ENCODE assay signal across 10 mouse cellular contexts in the genomic region with DNA sequence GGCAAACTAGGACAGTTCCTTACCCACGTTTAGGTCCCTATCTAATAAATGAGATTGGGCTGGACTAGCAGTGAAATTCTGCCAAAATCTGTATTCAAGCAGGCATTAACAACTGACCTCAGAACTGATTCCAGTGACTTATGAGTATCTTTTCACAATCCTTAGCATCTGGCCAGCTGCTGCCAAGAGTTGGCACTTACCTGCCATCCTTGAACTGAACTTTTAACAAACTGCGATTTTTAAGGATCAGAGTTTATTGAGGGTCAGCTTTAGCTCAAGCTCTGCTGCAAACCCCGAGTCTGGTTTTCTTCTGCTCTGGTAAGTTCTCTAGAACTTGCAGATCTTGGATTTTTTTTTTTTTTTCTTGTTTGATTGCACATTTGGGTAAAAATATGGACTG. TPM values are rescaled to one million over a fixed set of nuclear protein-coding genes. Genes with fewer than 3 reads are reported as not detected.
DNase-seq lines count a peak whose midpoint lies in the region; ATAC-seq and TF ChIP-seq lines count a peak whose summit lies in the region.
"Had no signal": no experiment of that assay in that cellular context is flagged by ENCODE, and none has a peak within 500 bp of the region (broad histone marks: within the 10 kb centered on the region; RNA-seq: fewer than 3 reads in every experiment).

No protein-coding gene starts in this region.

- peak overlapping the region; percentile 68 for H3K4me2 ChIP-seq in intestine, embryonic 14.5 days (ENCODE audit: low read length)
- no peak overlapping the region for H3K4me2 ChIP-seq in intestine, embryonic 15.5 days (replicated peaks)
- H3K4me2 ChIP-seq in embryonic facial prominence, embryonic 11.5 days (ENCODE audit: low read depth, low read length) = no peak overlapping the region
- peak overlapping the region; percentile 58; the same call in 1 of the 2 replicates for H3K4me2 ChIP-seq in limb, embryonic 14.5 days (replicated peaks; ENCODE audit: low read depth, low read length, severe bottlenecking)

- intact Hi-C loops in left cerebral cortex, postnatal 4 days (cut with DNase I) = no loop called here

- H3K27me3 ChIP-seq in intestine, embryonic 14.5 days (replicated peaks; ENCODE audit: control insufficient read depth, insufficient read depth, low read length) = no peaks in the 10 kb centered on the region
- H3K27me3 ChIP-seq in intestine, embryonic 15.5 days (replicated peaks) = no peaks in the 10 kb centered on the region
- H3K27me3 ChIP-seq in ES-Bruce4 (ENCODE audit: control insufficient read depth, insufficient read depth, low read length, poor library complexity, severe bottlenecking) = no peaks in the 10 kb centered on the region
- no peaks in the 10 kb centered on the region for H3K27me3 ChIP-seq in embryonic facial prominence, embryonic 11.5 days (ENCODE audit: control insufficient read depth, insufficient read depth, low read length)
- no peaks in the 10 kb centered on the region for H3K27me3 ChIP-seq in limb, embryonic 14.5 days (ENCODE audit: control insufficient read depth, insufficient read depth, low read length)

- TF ChIP-seq CTCF in ES-Bruce4 (IDR thresholded peaks at IDR 0.05; ENCODE audit: low read depth, low read length) = no peak

- 0 out of 2 replicates have a peak overlapping the region, but pooled peaks have one; percentile 99 for H3K27ac ChIP-seq in intestine, embryonic 14.5 days (ENCODE audit: low read depth)
- H3K27ac ChIP-seq in intestine, embryonic 15.5 days = no peak overlapping the region
- H3K27ac ChIP-seq in ES-Bruce4 (ENCODE audit: insufficient read depth, low read length) = no peak overlapping the region
- peak overlapping the region; percentile 99; the same call in 1 of the 2 replicates for H3K27ac ChIP-seq in embryonic facial prominence, embryonic 11.5 days (replicated peaks; ENCODE audit: low read depth, low read length)
- peak overlapping the region; percentile 99; the same call in 1 of the 2 replicates for H3K27ac ChIP-seq in limb, embryonic 14.5 days (replicated peaks; ENCODE audit: low read depth, low read length)

- TF ChIP-seq EP300 in ES-Bruce4 (IDR thresholded peaks at IDR 0.05; ENCODE audit: insufficient read depth, low read depth, low read length) = no peak

- H3K4me3 ChIP-seq in intestine, embryonic 14.5 days (ENCODE audit: low read depth, low read length) = peak overlapping the region; percentile 85
- no peak overlapping the region for H3K4me3 ChIP-seq in intestine, embryonic 15.5 days (replicated peaks)
- H3K4me3 ChIP-seq in ES-Bruce4 (ENCODE audit: low read depth, low read length) = no peak overlapping the region
- H3K4me3 ChIP-seq in embryonic facial prominence, embryonic 11.5 days (ENCODE audit: low read depth, low read length) = no peak overlapping the region
- H3K4me3 ChIP-seq in limb, embryonic 14.5 days (replicated peaks; ENCODE audit: low read length) = peak overlapping the region; percentile 95; the same call in 1 of the 2 replicates

- no peak for DNase-seq in intestine, embryonic 14.5 days (ENCODE audit: low spot score)
- no peak for DNase-seq in embryonic facial prominence, embryonic 11.5 days (ENCODE audit: low spot score)
- DNase-seq in limb, embryonic 14.5 days (ENCODE audit: low spot score) = no peak
- no peak for DNase-seq in left cerebral cortex, postnatal 4 days
- no peak for DNase-seq in layer of hippocampus, postnatal 25 days (ENCODE audit: extremely low spot score in 1 of 2, low spot score in 1 of 2)
- DNase-seq in thymus, adult 18-20 months = no peak

- H3K9me3 ChIP-seq in intestine, embryonic 14.5 days (ENCODE audit: control insufficient read depth, low read length) = no peaks in the 10 kb centered on the region
- no peaks in the 10 kb centered on the region for H3K9me3 ChIP-seq in intestine, embryonic 15.5 days
- H3K9me3 ChIP-seq in ES-Bruce4 (replicated peaks; ENCODE audit: control insufficient read depth, insufficient read depth, low read length, poor library complexity, severe bottlenecking) = no peaks in the 10 kb centered on the region
- no peaks in the 10 kb centered on the region for H3K9me3 ChIP-seq in embryonic facial prominence, embryonic 11.5 days (replicated peaks; ENCODE audit: control insufficient read depth, low read length)
- no peaks in the 10 kb centered on the region for H3K9me3 ChIP-seq in limb, embryonic 14.5 days (ENCODE audit: control insufficient read depth, low read length)

- TF ChIP-seq POLR2A in ES-Bruce4 (IDR thresholded peaks at IDR 0.05; ENCODE audit: insufficient read depth, low read length) = no peak
- no peak for TF ChIP-seq POLR2A in limb, embryonic 14.5 days (IDR thresholded peaks at IDR 0.05; ENCODE audit: borderline replicate concordance, extremely low read depth, insufficient read depth, insufficient read length)

- 21% methylated on average over 3 of the region's 3 CpGs for WGBS in intestine, embryonic 14.5 days
- 36% methylated on average over 3 of the region's 3 CpGs for WGBS in intestine, embryonic 15.5 days
- WGBS in embryonic facial prominence, embryonic 11.5 days = 55% methylated on average over 3 of the region's 3 CpGs
- WGBS in limb, embryonic 14.5 days = 25% methylated on average over 3 of the region's 3 CpGs

- peak overlapping the region; percentile 98 for H3K9ac ChIP-seq in intestine, embryonic 14.5 days (ENCODE audit: low read length)
- H3K9ac ChIP-seq in intestine, embryonic 15.5 days = no peak overlapping the region
- H3K9ac ChIP-seq in ES-Bruce4 (ENCODE audit: low read depth, poor library complexity, severe bottlenecking) = peak overlapping the region; percentile 100; the same call in 1 of the 2 replicates
- H3K9ac ChIP-seq in embryonic facial prominence, embryonic 11.5 days (replicated peaks; ENCODE audit: low read length) = no peak overlapping the region
- H3K9ac ChIP-seq in limb, embryonic 14.5 days (ENCODE audit: low read depth, low read length, severe bottlenecking) = peak overlapping the region; percentile 98; the same call in 1 of the 2 replicates

- peaks cover 3% of the 10 kb centered on the region; the same call in 1 of the 2 replicates for H3K36me3 ChIP-seq in intestine, embryonic 14.5 days (ENCODE audit: control insufficient read depth, insufficient read depth, low read length)
- H3K36me3 ChIP-seq in intestine, embryonic 15.5 days = no peaks in the 10 kb centered on the region
- 0 out of 2 replicates have a peak, but pooled peaks cover 4% of the 10 kb centered on the region for H3K36me3 ChIP-seq in ES-Bruce4 (ENCODE audit: control insufficient read depth, insufficient read depth, low read length, poor library complexity, severe bottlenecking)
- H3K36me3 ChIP-seq in embryonic facial prominence, embryonic 11.5 days (replicated peaks; ENCODE audit: control insufficient read depth, insufficient read depth, low read depth, low read length) = no peaks in the 10 kb centered on the region
- H3K36me3 ChIP-seq in limb, embryonic 14.5 days (ENCODE audit: control insufficient read depth, insufficient read depth, low read length) = peaks cover 4% of the 10 kb centered on the region; the same call in 1 of the 2 replicates

- H3K4me1 ChIP-seq in intestine, embryonic 14.5 days (replicated peaks; ENCODE audit: control insufficient read depth, insufficient read depth, low read length) = peaks cover 13% of the 10 kb centered on the region
- H3K4me1 ChIP-seq in intestine, embryonic 15.5 days (replicated peaks) = peaks cover 2% of the 10 kb centered on the region; the same call in 1 of the 2 replicates
- no peaks in the 10 kb centered on the region for H3K4me1 ChIP-seq in ES-Bruce4 (ENCODE audit: control insufficient read depth, insufficient read depth, low read length)
- peaks cover 5% of the 10 kb centered on the region; the same call in 1 of the 2 replicates for H3K4me1 ChIP-seq in embryonic facial prominence, embryonic 11.5 days (ENCODE audit: control insufficient read depth, insufficient read depth, low read length)
- peaks cover 24% of the 10 kb centered on the region for H3K4me1 ChIP-seq in limb, embryonic 14.5 days (ENCODE audit: control insufficient read depth, insufficient read depth, low read length)

- ATAC-seq in intestine, embryonic 14.5 days (replicated peaks; ENCODE audit: low FRiP score, low TSS enrichment, low read depth) = no peak
- no peak for ATAC-seq in intestine, embryonic 15.5 days
- no peak for ATAC-seq in embryonic facial prominence, embryonic 11.5 days (replicated peaks; ENCODE audit: insufficient number of reproducible peaks, low FRiP score, low TSS enrichment, low read depth)
- ATAC-seq in limb, embryonic 14.5 days (ENCODE audit: low FRiP score, low read depth) = no peak

RNA-seq across cellular contexts. Expression of gene Cbfb, which starts 0.9 kb away (rescaled TPM):
- polyA plus RNA-seq in intestine, embryonic 14.5 days (2014; fragmentation: Nextera tagmentation; extraction: Ambion mirVana) = 52.5 and 62.8 TPM in 2 replicates
- polyA plus RNA-seq in intestine, embryonic 15.5 days (2015; fragmentation: Nextera tagmentation; extraction: Ambion mirVana) = 38.8 and 47.1 TPM in 2 replicates
- 77.5 and 85.5 TPM in 2 replicates for polyA plus RNA-seq in ES-Bruce4 (2011; ENCODE audit: insufficient read depth, insufficient read length, low read depth, missing spikeins)
- 119 and 139 TPM in 2 replicates for polyA plus RNA-seq in embryonic facial prominence, embryonic 11.5 days (2014; fragmentation: Nextera tagmentation; extraction: Ambion mirVana)
- polyA plus RNA-seq in limb, embryonic 14.5 days (2012; rRNA removed) = 75.2 and 82.4 TPM in 2 replicates
- polyA plus RNA-seq in limb, embryonic 14.5 days (2014; fragmentation: Nextera tagmentation; extraction: Ambion mirVana) = 101 and 119 TPM in 2 replicates
- 10 to 100 TPM; 39.0 to 47.0 TPM for total RNA-seq in left cerebral cortex, postnatal 4 days (2021)
- 10 to 100 TPM; 22.0 to 22.1 TPM for total RNA-seq in layer of hippocampus, postnatal 25 days (2021)

RNA-seq across cellular contexts. Expression of gene Ces4a, which starts 38.0 kb away (rescaled TPM):
- polyA plus RNA-seq in intestine, embryonic 14.5 days (2014; fragmentation: Nextera tagmentation; extraction: Ambion mirVana) = not detected in 2 replicates
- polyA plus RNA-seq in intestine, embryonic 15.5 days (2015; fragmentation: Nextera tagmentation; extraction: Ambion mirVana) = not detected in 2 replicates
- not detected in 2 replicates for polyA plus RNA-seq in ES-Bruce4 (2011; ENCODE audit: insufficient read depth, insufficient read length, low read depth, missing spikeins)
- polyA plus RNA-seq in embryonic facial prominence, embryonic 11.5 days (2014; fragmentation: Nextera tagmentation; extraction: Ambion mirVana) = not detected in 2 replicates
- 0.05 TPM in 1 of 2 replicates, not detected in the other for polyA plus RNA-seq in limb, embryonic 14.5 days (2012; rRNA removed)
- not detected in 2 replicates for polyA plus RNA-seq in limb, embryonic 14.5 days (2014; fragmentation: Nextera tagmentation; extraction: Ambion mirVana)
- total RNA-seq in left cerebral cortex, postnatal 4 days (2021) = not detected
- not detected for total RNA-seq in layer of hippocampus, postnatal 25 days (2021)
- total RNA-seq: left cerebral cortex, postnatal 14 days had no signal
- polyA plus RNA-seq: brain, embryonic 14.5 days had no signal

RNA-seq across cellular contexts. Expression of gene D230025D16Rik, which starts 55.4 kb away (rescaled TPM):
- 29.5 and 29.8 TPM in 2 replicates for polyA plus RNA-seq in intestine, embryonic 14.5 days (2014; fragmentation: Nextera tagmentation; extraction: Ambion mirVana)
- 20.6 and 21.8 TPM in 2 replicates for polyA plus RNA-seq in intestine, embryonic 15.5 days (2015; fragmentation: Nextera tagmentation; extraction: Ambion mirVana)
- polyA plus RNA-seq in ES-Bruce4 (2011; ENCODE audit: insufficient read depth, insufficient read length, low read depth, missing spikeins) = 88.0 and 90.7 TPM in 2 replicates
- 30.8 and 31.5 TPM in 2 replicates for polyA plus RNA-seq in embryonic facial prominence, embryonic 11.5 days (2014; fragmentation: Nextera tagmentation; extraction: Ambion mirVana)
- 30.1 and 32.8 TPM in 2 replicates for polyA plus RNA-seq in limb, embryonic 14.5 days (2012; rRNA removed)
- polyA plus RNA-seq in limb, embryonic 14.5 days (2014; fragmentation: Nextera tagmentation; extraction: Ambion mirVana) = 27.3 and 31.5 TPM in 2 replicates
- total RNA-seq in left cerebral cortex, postnatal 4 days (2021) = 10 to 100 TPM; 30.9 to 33.0 TPM
- 10 to 100 TPM; 35.4 to 36.4 TPM for total RNA-seq in layer of hippocampus, postnatal 25 days (2021)

Comparison
In these comparisons a context has a peak if more than half of its experiments do, and no peak if none do; other contexts are left out.
1. H3K27ac ChIP-seq: peak in intestine, embryonic 14.5 days (single experiment), embryonic facial prominence, embryonic 11.5 days (single experiment) and limb, embryonic 14.5 days (single experiment); none in intestine, embryonic 15.5 days (single experiment) and ES-Bruce4 (single experiment).
2. H3K4me2 ChIP-seq: peak in intestine, embryonic 14.5 days (single experiment) and limb, embryonic 14.5 days (single experiment); none in intestine, embryonic 15.5 days (single experiment) and embryonic facial prominence, embryonic 11.5 days (single experiment).
3. H3K4me3 ChIP-seq: peak in intestine, embryonic 14.5 days (single experiment) and limb, embryonic 14.5 days (single experiment); none in intestine, embryonic 15.5 days (single experiment), ES-Bruce4 (single experiment) and embryonic facial prominence, embryonic 11.5 days (single experiment).
4. H3K9ac ChIP-seq: peak in intestine, embryonic 14.5 days (single experiment), ES-Bruce4 (single experiment) and limb, embryonic 14.5 days (single experiment); none in intestine, embryonic 15.5 days (single experiment) and embryonic facial prominence, embryonic 11.5 days (single experiment).